Mouse (Mus musculus) heart, postnatal 14 days (tissue): ENCODE measurements around the gene Fggy. TPM values are rescaled to one million over a fixed set of nuclear protein-coding genes. Genes with fewer than 3 reads are reported as not detected.

ENCODE experiments used
- DNase-seq, 2 experiments: peaks; one replicate each; pipeline ENCODE4 v3.0.0; 2021 to 2022
- intact Hi-C: fragments of 180-260 bp; cut with DNase I; formaldehyde crosslinking; loops from one replicate; pipeline ENCODE4 v1.15.1; 2025
- total RNA-seq, 2 experiments: library from RNA; stranded (reverse); gene quantifications; 2 replicates each; pipeline ENCODE4 v1.2.3; 2021

Fggy gene
- total RNA-seq, 2 experiments from 2014 or later: 6.0 to 6.7 TPM

GRCm38 (mm10) chr4:95586274-95587001 lies 29.1 kb downstream of the Fggy start:
- intact Hi-C loops: no loop called here
- no peak for DNase-seq

- no peak for DNase-seq
- intact Hi-C loops: no loop called here
Observed at GRCm38 (mm10) chr4:95588722-95589283, 31.5 kb downstream of the Fggy start.

GRCm38 (mm10) chr4:95590878-95591277 lies 33.6 kb downstream of the Fggy start:
- intact Hi-C loops: no loop called here
- no peak for DNase-seq

GRCm38 (mm10) chr4:95597208-95597607 lies 39.9 kb downstream of the Fggy start:
- intact Hi-C loops: no loop called here
- DNase-seq: no peak

GRCm38 (mm10) chr4:95601776-95602175 lies 44.5 kb downstream of the Fggy start:
- no peak for DNase-seq
- intact Hi-C loops: no loop called here

GRCm38 (mm10) chr4:95603254-95603653 lies 45.9 kb downstream of the Fggy start:
- intact Hi-C loops: no loop called here
- no peak for DNase-seq

GRCm38 (mm10) chr4:95610663-95611062 lies 53.4 kb downstream of the Fggy start:
- DNase-seq: no peak
- intact Hi-C loops: no loop called here

GRCm38 (mm10) chr4:95611390-95611789 lies 54.1 kb downstream of the Fggy start:
- intact Hi-C loops: no loop called here
- DNase-seq: peak; percentile 11 to 20

GRCm38 (mm10) chr4:95621046-95621445 lies 63.7 kb downstream of the Fggy start:
- intact Hi-C loops: no loop called here
- DNase-seq: no peak

GRCm38 (mm10) chr4:95624696-95625095 lies 67.4 kb downstream of the Fggy start:
- intact Hi-C loops: no loop called here

GRCm38 (mm10) chr4:95625651-95626050 lies 68.3 kb downstream of the Fggy start:
- no peak for DNase-seq
- intact Hi-C loops: no loop called here

More at GRCm38 (mm10) chr4:95624696-95625095, 67.4 kb downstream of the Fggy start:
- no peak for DNase-seq

- intact Hi-C loops: no loop called here
- no peak for DNase-seq
Observed at GRCm38 (mm10) chr4:95626186-95626585, 68.9 kb downstream of the Fggy start.

- intact Hi-C loops: loop anchor here (10.0 kb wide), 1 partner anchor 580 kb away; the partner anchor contains the start of gene Jun
- no peak for DNase-seq
Observed at GRCm38 (mm10) chr4:95634903-95635302, 77.6 kb downstream of the Fggy start.

GRCm38 (mm10) chr4:95636937-95637749 lies 79.8 kb downstream of the Fggy start:
- DNase-seq: peak; percentile 80
- intact Hi-C loops: loop anchor here (10.0 kb wide), 1 partner anchor 582 kb away; the partner anchor contains the start of gene Jun

- intact Hi-C loops: loop anchor here (10.0 kb wide), 1 partner anchor 583 kb away; the partner anchor contains the start of gene Jun
- no peak for DNase-seq
Observed at GRCm38 (mm10) chr4:95638063-95638462, 80.8 kb downstream of the Fggy start.

- no peak for DNase-seq
- intact Hi-C loops: no loop called here
Observed at GRCm38 (mm10) chr4:95640831-95641230, 83.5 kb downstream of the Fggy start.

- intact Hi-C loops: no loop called here
- DNase-seq: no peak
Observed at GRCm38 (mm10) chr4:95644048-95644447, 86.7 kb downstream of the Fggy start.

GRCm38 (mm10) chr4:95648801-95649551 lies 91.7 kb downstream of the Fggy start:
- intact Hi-C loops: no loop called here
- DNase-seq: no peak

GRCm38 (mm10) chr4:95649552-95649905 lies 92.2 kb downstream of the Fggy start:
- intact Hi-C loops: no loop called here

GRCm38 (mm10) chr4:95649980-95650379 lies 92.7 kb downstream of the Fggy start:
- intact Hi-C loops: no loop called here
- DNase-seq: no peak

More at GRCm38 (mm10) chr4:95649552-95649905, 92.2 kb downstream of the Fggy start:
- no peak for DNase-seq
